Mouse (Mus musculus) retina, postnatal 7 days (tissue): ENCODE results near the gene Mrps35.

ENCODE experiments used
- DNase-seq: peaks from one replicate; pipeline ENCODE4 v3.0.0-alpha.2; 2012; ENCODE audit warnings: low read depth, low spot score

The Mrps35 gene

GRCm38 (mm10) chr6:147029591-147029990 is 13.0 kb upstream of the Mrps35 start:
- DNase-seq = no peak

- DNase-seq = no peak
These were observed 12.3 kb upstream of the Mrps35 start for GRCm38 (mm10) chr6:147030096-147030885.

- no peak for DNase-seq
These were observed 10.2 kb upstream of the Mrps35 start, which contains the start of gene Rep15 for GRCm38 (mm10) chr6:147032303-147032925. TSS of gene Rep15 (plus strand) at chr6:147032584.

- peak; percentile 25 for DNase-seq
These were observed 1.1 kb downstream of the Mrps35 start for GRCm38 (mm10) chr6:147043633-147044032.

DNA sequence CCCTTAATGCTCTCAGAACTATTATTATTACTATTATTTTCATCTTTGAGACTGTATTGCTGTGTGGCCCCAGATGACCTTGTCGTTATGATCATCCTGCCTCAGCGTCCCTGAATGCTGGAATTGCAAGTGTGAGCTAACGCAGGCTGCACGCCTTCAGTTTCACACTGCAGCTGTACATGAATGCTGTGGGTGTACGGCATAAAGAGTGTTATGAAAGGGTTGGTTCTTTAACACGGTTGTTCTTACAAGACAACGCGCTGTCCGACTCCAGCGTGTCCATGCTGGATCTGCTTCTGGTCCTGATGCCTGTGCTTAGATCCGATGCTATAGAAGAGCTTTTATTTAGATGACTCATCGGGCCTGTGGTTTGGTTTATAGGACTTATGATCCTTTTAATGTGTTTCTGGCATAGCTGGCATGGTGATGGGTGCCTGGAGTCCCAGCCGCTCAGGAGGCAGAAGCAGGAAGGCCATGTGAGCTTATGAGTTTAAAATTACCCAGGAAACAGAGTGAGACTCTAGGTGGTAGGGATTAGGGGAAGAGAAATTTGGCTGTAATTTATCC is 6.8 kb downstream of the Mrps35 start:
- no peak for DNase-seq

- DNase-seq = no peak
These were observed 9.1 kb downstream of the Mrps35 start for GRCm38 (mm10) chr6:147051666-147052065.

- DNase-seq = no peak
These were observed 9.9 kb downstream of the Mrps35 start for GRCm38 (mm10) chr6:147052440-147052839.

GRCm38 (mm10) chr6:147053785-147054646 is 11.5 kb downstream of the Mrps35 start:
- DNase-seq = no peak

DNA sequence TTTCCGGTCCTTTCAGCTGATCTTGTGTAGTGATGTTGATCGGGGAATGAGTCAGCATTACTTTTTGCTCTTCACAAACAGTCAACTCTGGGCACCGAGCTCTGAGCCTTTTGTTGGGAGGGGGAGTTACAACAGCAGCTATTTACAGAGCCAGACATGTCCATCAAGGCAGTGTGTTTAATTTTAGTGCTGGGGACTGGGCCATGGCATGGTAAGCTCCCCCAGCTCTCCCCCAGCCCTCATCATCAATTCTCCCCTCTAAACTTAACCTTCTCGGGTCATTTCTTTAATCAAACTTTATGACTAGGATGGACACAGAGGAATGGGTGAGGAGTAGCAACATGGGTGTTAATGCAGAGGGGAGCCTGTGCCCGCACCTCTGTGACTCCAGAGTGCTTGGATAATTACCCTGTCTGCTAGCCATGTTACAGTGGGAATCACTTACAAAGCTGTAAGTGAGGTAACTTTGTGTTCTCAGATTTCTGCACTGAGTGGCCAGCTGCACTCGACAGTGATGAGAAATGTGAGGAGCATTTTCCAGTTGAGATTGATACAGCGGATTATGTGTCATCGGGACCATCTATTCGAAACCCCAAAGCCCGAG is 12.9 kb downstream of the Mrps35 start:
- DNase-seq = no peak

- DNase-seq = no peak
These were observed 16.8 kb downstream of the Mrps35 start for GRCm38 (mm10) chr6:147059326-147059725.

- DNase-seq = no peak
These were observed 19.1 kb downstream of the Mrps35 start for GRCm38 (mm10) chr6:147061630-147062029.

- DNase-seq = no peak
These were observed 19.5 kb downstream of the Mrps35 start for GRCm38 (mm10) chr6:147062034-147062433.

DNA sequence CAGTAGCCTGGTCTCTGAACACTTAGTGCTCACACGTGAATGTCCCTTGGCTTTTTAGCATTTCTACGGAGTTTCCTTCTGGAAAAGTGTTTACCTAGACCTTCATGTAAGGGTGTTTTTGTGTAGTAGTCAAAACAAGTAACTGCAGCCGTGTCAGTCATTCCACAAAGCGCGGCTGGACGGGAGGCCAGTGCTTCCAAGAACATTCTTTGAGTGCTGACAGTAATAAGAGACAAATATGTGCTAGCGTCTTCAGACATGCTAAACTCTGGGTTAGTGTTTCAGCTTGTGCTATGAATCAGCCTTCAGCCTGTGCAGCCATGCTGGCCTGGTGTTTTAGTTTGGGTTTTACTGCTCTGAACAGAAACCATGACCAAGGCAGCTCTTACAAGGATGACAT is 20.1 kb downstream of the Mrps35 start:
- DNase-seq = no peak

DNA sequence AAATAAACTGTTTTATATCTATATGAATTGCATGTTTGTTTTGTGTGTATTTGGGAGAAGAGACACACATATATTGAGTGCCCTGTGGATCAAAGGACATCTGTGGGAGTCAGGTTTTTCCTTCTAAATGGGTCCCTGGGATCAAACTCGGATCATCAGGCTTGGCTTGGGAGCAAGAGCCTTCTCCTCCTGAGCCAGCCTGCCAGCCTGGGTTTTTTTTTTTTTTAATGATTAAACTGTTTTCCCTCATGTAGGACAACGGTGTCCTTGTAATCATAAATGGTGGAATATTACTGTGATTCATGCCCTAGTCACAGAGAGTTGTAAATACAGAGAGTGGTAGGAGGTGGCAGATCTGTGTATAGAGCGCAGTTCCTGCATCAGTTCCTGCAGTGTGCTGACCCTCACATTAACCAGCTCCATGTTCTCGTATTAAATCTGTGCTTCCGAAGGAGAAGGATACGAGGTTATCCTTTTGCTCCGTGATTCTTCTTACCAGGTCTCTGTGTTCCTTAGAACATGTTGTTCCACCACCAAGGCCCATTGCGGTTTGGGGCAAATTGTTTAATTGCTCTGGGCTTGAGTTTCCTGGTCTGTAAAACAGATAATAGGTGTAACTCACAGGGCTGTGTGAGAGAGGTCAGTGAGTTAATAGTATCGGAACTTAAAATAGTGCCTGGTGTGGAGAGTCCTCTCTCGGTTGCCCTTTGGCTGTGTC is 21.8 kb downstream of the Mrps35 start:
- DNase-seq = no peak

GRCm38 (mm10) chr6:147064944-147065261 is 22.3 kb downstream of the Mrps35 start:
- no peak for DNase-seq

DNA sequence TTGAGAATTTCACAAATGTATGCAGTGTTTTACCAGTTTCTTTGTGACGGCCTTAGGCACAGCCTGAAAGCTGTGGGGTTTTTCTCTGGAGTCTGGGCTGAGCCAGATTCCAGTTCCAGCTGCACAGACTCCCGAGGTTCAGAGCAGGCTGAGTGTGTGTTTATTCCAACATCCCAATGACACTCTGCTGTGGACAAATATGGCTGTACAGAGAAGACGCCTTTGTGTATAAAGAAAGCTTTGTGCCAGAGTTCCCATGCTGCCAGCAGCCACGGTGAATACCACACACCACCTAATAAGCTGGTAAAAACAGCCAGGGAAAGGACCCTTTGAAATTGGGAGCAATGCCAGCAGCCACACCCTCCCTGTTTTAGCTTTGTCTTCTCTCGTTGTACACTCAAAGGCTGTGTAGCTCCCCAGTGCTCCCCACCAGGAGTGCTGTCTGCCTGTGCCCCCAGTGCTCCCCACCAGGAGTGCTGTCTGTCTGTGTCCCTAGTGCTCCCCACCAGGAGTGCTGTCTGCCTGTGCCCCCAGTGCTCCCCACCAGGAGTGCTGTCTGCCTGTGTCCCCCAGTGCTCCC is 33.3 kb downstream of the Mrps35 start:
- DNase-seq = no peak

DNA sequence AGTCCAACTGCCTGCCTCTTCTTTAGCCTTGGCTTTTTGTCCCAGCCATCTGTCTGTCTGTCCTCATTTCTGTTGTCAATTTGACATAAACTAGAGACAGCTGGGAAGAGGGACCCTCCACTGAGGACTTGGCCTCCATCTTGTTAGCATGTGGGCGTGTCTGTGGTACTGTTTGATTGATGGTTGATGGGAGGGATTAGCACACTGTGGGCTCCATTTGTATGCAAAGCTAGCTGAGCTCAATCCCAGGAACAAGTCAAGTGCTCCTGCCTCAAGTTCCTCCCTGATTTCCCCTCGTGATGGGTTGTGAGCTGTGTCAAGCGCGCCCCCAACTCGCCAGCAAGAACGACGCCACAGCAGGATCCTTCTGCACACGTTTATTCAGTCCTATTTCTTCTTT is 34.3 kb downstream of the Mrps35 start:
- no peak for DNase-seq

GRCm38 (mm10) chr6:147079919-147080318 is 37.4 kb downstream of the Mrps35 start:
- DNase-seq = no peak

- DNase-seq = no peak
These were observed 43.0 kb downstream of the Mrps35 start for GRCm38 (mm10) chr6:147085398-147086040.

DNA sequence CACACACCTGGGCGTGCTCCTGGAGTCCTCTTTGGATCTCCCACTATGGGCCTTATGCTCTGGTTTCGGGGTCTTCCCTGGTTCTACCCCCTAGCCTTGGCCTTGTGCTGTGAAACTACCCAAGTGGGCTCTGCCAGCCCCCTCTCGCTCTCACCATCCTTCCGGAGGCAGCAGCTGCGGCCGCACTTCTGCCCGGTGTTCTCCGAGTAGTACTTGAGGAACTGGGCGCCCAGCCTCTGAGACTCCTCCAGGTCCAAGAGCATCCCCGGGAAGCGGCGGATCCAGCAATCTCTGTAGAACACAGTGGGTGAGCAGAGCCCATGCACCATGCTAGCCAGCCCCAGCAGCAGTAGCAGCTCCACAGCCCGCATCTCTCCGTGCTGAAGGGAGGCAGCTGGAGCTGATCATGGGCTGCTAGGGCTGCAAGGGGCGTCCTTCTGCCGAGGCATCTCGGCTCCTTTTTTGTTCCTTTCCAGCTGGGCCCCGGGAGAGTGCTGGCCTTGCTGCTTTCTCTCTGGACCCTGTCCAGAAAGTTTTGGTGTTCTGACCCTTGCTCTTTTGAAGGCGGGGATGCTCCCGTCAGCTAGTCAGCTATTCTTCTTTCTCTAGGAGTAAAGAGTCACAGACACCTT is 44.1 kb downstream of the Mrps35 start, which contains the start of gene Mansc4:
Gene Mansc4, minus strand, starts transcription at position 439 of the 632 bp plus-strand sequence.
- DNase-seq = no peak
